Mouse (Mus musculus): ENCODE results near the gene Mef2c.

Mef2c gene

DNA sequence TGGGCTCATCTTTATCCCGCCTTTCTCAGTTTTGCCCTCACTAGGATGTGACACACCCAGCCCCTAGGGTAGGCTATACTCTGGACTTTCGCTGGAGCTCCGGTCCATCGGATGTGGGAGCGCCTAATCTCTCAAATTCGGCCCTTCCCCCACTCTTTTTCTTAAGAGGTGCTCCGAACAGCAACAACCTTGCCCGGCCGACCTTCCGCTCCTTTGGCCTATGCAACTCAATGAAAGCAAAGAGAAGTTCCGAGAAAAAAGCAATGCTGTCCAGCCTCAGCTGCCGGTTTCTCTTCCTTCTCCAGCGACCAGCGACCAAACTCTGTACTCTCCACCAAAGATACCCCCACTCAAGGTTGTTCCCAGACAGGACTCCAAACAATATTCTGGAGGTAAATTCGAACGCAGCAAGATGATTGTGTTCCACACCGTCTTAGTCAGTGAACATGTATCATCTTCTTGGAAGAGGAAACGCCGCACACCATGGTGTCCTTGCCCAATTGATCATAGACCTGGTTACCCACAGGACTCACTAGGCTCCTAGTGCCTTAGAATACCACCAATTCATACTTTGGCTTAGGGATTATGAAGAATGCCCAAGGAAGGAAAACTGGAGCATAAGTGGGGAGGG lies 209.9 kb downstream of the Mef2c start:
- DNase-seq = peak; percentile 71

DNA sequence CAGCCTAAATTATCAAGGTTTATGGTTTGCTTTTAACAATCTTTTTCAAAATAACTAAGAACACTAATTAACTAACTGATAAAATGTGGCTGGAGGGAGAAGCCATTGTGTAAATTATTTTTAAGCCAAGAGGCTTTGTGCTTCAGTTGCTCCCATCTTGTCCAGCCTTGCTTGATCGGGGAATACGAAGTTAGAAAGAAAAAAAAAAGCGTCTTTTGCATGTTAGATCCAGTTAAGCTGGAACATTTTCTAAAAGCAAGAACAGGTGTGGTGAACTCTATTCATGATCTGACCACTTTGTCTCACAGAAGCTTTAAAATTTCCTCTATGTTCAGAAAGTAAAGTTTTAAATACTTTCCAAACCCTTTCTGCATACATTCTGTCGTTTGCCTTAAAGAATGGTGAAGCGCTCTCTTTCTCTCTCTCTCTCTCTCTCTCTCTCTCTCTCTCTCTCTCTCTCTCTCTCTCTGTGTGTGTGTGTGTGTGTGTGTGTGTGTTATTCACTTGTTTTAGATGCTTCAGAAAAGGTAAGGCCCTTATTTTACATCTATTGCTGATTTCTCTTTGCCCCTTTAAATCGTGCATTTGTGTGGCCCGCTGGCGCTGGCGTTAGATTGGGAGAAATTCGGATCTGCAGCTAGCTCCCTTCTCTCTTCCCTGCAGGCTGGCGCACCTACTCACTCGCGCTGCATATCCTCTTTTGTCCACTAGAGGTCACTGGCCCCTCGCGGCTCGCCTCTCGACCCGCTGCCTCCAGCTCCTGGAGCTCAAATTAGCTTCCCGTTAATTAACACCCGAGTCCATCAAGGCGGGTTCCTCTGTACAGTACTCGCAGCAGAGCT lies 210.9 kb downstream of the Mef2c start:
- peak; percentile 98 for DNase-seq

DNA sequence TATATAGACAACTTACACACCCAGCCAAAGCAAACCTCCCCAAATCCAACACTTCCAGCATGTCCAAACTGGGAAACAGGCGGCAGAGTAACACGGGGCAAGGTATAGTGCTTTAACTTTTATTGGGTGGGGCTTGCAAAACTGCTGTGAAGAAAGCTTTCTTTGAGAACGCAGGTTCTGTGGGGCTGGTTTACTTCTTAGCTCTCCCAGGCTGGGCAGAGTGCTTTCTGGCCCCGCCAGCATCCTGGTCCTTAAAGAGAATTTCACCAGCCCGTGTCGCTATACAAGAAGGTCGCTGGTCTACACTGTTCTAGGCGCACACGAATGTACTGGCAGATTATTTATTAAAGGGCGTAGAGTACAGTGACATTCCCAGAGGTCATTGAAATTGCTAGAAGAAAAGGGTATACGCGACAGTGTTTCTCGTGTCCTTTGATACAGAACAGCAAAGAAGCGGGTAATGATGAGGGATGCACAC lies 211.5 kb downstream of the Mef2c start:
- no peak for DNase-seq

DNA sequence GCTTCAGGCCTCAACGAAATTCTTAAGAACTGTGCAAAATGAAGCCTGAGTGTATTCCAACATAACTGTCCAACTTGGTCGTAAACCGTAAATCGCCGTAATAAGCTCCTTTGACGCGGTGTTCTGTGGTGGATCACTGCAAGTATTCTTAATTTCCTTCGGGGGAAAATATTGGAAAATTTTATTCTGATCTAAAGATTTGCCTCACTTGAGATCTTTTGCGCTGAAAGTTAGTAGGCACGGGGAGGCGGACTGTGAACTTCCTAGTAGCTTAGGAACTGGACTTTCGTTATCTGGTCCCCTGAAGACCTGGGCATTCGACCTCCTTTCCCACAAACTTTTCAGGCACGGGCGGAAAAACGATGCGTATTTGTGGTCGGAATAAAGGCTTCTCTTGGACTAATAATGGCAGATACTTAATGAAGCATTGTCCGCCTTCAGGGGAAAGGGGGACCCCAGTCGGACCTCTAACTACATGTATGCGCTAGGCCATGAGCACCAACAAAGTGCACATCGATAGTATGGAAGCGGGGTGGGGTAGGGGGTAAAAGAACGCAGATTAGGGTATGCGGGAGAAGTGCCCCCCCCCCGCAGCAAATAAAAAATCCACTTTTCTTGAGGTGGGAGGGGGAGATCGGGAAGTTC lies 212.3 kb downstream of the Mef2c start:
- peak; percentile 60 for DNase-seq
